Mouse (Mus musculus) hindbrain, embryonic 14.5 days (tissue): ENCODE measurements around the gene Dgkg. TPM values are rescaled to one million over a fixed set of nuclear protein-coding genes. Genes with fewer than 3 reads are reported as not detected.

Experiments
- ATAC-seq: fragments of 200-750 bp; cut with Nextera tagmentation; 2 replicates; pipeline ENCODE4 v1.8.0; 2017; ENCODE audit warnings: moderate number of reproducible peaks, mild to moderate bottlenecking, moderate TSS enrichment, moderate library complexity; ENCODE audit not compliant: low FRiP score
- DNase-seq: peaks from one replicate; pipeline ENCODE4 v3.0.0-alpha.2; 2015; ENCODE audit warnings: low spot score
- H3K27ac ChIP-seq: fragments of 300-500 bp; sonication (generic); 2 replicates; pipeline ENCODE4 v1.5.1; 2014; ENCODE audit warnings: mild to moderate bottlenecking, moderate library complexity
- H3K27me3 ChIP-seq: fragments of 300-500 bp; sonication (generic); 2 replicates; pipeline ENCODE4 v1.6.1; 2014; ENCODE audit warnings: mild to moderate bottlenecking, low read length, mixed read lengths; ENCODE audit not compliant: control insufficient read depth, insufficient read depth
- H3K36me3 ChIP-seq: fragments of 300-500 bp; sonication (generic); replicated peaks from 2 replicates; pipeline ENCODE4 v1.6.1; 2014; ENCODE audit not compliant: control insufficient read depth, insufficient read depth
- H3K4me1 ChIP-seq: fragments of 300-500 bp; sonication (generic); replicated peaks from 2 replicates; pipeline ENCODE4 v1.6.1; 2014; ENCODE audit warnings: antibody characterized with exemption, low read length, mixed read lengths; ENCODE audit not compliant: control insufficient read depth, insufficient read depth
- H3K4me2 ChIP-seq: fragments of 300-500 bp; sonication (generic); replicated peaks from 2 replicates; pipeline ENCODE4 v1.6.1; 2014; ENCODE audit warnings: mild to moderate bottlenecking, moderate library complexity
- H3K4me3 ChIP-seq: fragments of 300-500 bp; sonication (generic); replicated peaks from 2 replicates; pipeline ENCODE4 v1.5.1; 2014; ENCODE audit warnings: mild to moderate bottlenecking, low read length
- H3K9ac ChIP-seq: fragments of 300-500 bp; sonication (generic); 2 replicates; pipeline ENCODE4 v1.6.1; 2014
- H3K9me3 ChIP-seq: fragments of 300-500 bp; sonication (generic); 2 replicates; pipeline ENCODE4 v1.6.1; 2016; ENCODE audit warnings: low read length; ENCODE audit not compliant: control insufficient read depth
- WGBS: fragments of 180-500 bp; shearing (Covaris S2); extraction: QIAGEN DNeasy Blood & Tissue Kit; methylation state at CpG from one replicate; pipeline ENCODE4 v1.1.7; 2014; 5-methylcytosine and 5-hydroxymethylcytosine counted together
- polyA plus RNA-seq: library from polyadenylated mRNA; unstranded; fragments of >200 nt; fragmentation: Nextera tagmentation; extraction: Ambion mirVana; gene quantifications from 2 replicates; pipeline ENCODE4 v1.2.1, GENCODE M21; 2014

Gene Dgkg
- polyA plus RNA-seq, 1 experiment from 2014 or later: 2.8 TPM

- Histone ChIP-seq H3K4me1 (no peaks in the 10 kb centered on the region), H3K27me3 (no peaks in the 10 kb centered on the region), H3K36me3 (no peaks in the 10 kb centered on the region), H3K9ac (no peak overlapping the region), H3K4me3 (no peak overlapping the region), H3K4me2 (no peak overlapping the region), H3K27ac (no peak overlapping the region), H3K9me3 (no peaks in the 10 kb centered on the region)
- 72% methylated on average over 5 of the region's 5 CpGs for WGBS
- ATAC-seq: no peak
- no peak for DNase-seq
These were observed 153.0 kb downstream of the Dgkg start for GRCm38 (mm10) chr16:22504049-22504448.

DNA sequence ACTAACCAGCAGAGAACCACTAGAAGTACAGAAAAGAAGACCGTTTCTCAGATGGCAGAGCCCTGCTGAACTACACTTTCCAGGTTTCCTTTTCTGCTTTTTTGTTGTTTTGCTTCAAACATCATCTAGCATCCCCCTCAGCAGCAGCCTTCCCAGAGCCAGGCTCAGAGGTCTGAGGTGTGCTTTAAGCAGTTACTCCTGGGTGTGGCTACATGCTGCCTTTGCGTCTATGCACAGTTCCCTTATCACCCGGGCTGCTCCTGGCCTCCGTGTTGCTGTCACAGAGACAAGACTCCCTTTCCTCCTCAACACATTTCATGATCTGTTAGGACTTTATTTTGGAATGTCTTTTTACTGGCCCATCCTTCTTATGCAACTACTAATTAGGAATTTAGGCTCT, 153.6 kb downstream of the Dgkg start:
- no peaks in the 10 kb centered on the region for H3K9me3 ChIP-seq
- no peak overlapping the region for H3K4me3 ChIP-seq
- DNase-seq: no peak
- no peak overlapping the region for H3K9ac ChIP-seq
- no peaks in the 10 kb centered on the region for H3K27me3 ChIP-seq
- WGBS: 85% methylated on average over 4 of the region's 4 CpGs
- no peak for ATAC-seq
- no peak overlapping the region for H3K4me2 ChIP-seq
- H3K4me1 ChIP-seq: no peaks in the 10 kb centered on the region
- no peaks in the 10 kb centered on the region for H3K36me3 ChIP-seq
- no peak overlapping the region for H3K27ac ChIP-seq

GRCm38 (mm10) chr16:22501855-22502254, 155.2 kb downstream of the Dgkg start:
- no peak overlapping the region for H3K9ac ChIP-seq
- no peak overlapping the region for H3K27ac ChIP-seq
- no peaks in the 10 kb centered on the region for H3K36me3 ChIP-seq
- H3K9me3 ChIP-seq: no peaks in the 10 kb centered on the region
- H3K27me3 ChIP-seq: no peaks in the 10 kb centered on the region
- no peak overlapping the region for H3K4me3 ChIP-seq
- no peaks in the 10 kb centered on the region for H3K4me1 ChIP-seq
- DNase-seq (no peak), ATAC-seq (no peak)
- no peak overlapping the region for H3K4me2 ChIP-seq
- 96% methylated on average over 6 of the region's 6 CpGs for WGBS

- H3K27me3 ChIP-seq: no peaks in the 10 kb centered on the region
- no peak overlapping the region for H3K9ac ChIP-seq
- WGBS: 83% methylated on average over 5 of the region's 5 CpGs
- no peak overlapping the region for H3K4me2 ChIP-seq
- no peaks in the 10 kb centered on the region for H3K36me3 ChIP-seq
- no peak overlapping the region for H3K27ac ChIP-seq
- no peak for ATAC-seq
- no peak for DNase-seq
- H3K9me3 ChIP-seq: no peaks in the 10 kb centered on the region
- no peak overlapping the region for H3K4me3 ChIP-seq
- no peaks in the 10 kb centered on the region for H3K4me1 ChIP-seq
These were observed 156.5 kb downstream of the Dgkg start for GRCm38 (mm10) chr16:22500561-22500960.

GRCm38 (mm10) chr16:22499951-22500350, 157.1 kb downstream of the Dgkg start:
- Histone ChIP-seq H3K4me1 (no peaks in the 10 kb centered on the region), H3K36me3 (no peaks in the 10 kb centered on the region)

GRCm38 (mm10) chr16:22499447-22499846, 157.6 kb downstream of the Dgkg start:
- no peak for ATAC-seq
- no peak for DNase-seq
- no peak overlapping the region for H3K4me2 ChIP-seq
- no peaks in the 10 kb centered on the region for H3K9me3 ChIP-seq
- H3K27me3 ChIP-seq: no peaks in the 10 kb centered on the region
- no peak overlapping the region for H3K4me3 ChIP-seq
- H3K9ac ChIP-seq: no peak overlapping the region
- H3K27ac ChIP-seq: no peak overlapping the region
- no peaks in the 10 kb centered on the region for H3K36me3 ChIP-seq
- WGBS: 89% methylated on average over 3 of the region's 3 CpGs
- no peaks in the 10 kb centered on the region for H3K4me1 ChIP-seq

More at GRCm38 (mm10) chr16:22499951-22500350, 157.1 kb downstream of the Dgkg start:
- Histone ChIP-seq H3K27me3 (no peaks in the 10 kb centered on the region), H3K27ac (no peak overlapping the region), H3K4me3 (no peak overlapping the region), H3K4me2 (no peak overlapping the region), H3K9me3 (no peaks in the 10 kb centered on the region), H3K9ac (no peak overlapping the region)
- 86% methylated on average over 5 of the region's 5 CpGs for WGBS
- DNase-seq (no peak), ATAC-seq (no peak)

- 72% methylated on average over 3 of the region's 3 CpGs for WGBS
- H3K4me2 ChIP-seq: no peak overlapping the region
- H3K4me3 ChIP-seq: no peak overlapping the region
- DNase-seq (no peak), ATAC-seq (no peak)
- H3K4me1 ChIP-seq: no peaks in the 10 kb centered on the region
- no peaks in the 10 kb centered on the region for H3K27me3 ChIP-seq
- H3K27ac ChIP-seq: no peak overlapping the region
- H3K9ac ChIP-seq: no peak overlapping the region
- H3K36me3 ChIP-seq: no peaks in the 10 kb centered on the region
- no peaks in the 10 kb centered on the region for H3K9me3 ChIP-seq
These were observed 159.0 kb downstream of the Dgkg start for GRCm38 (mm10) chr16:22497976-22498375.

DNA sequence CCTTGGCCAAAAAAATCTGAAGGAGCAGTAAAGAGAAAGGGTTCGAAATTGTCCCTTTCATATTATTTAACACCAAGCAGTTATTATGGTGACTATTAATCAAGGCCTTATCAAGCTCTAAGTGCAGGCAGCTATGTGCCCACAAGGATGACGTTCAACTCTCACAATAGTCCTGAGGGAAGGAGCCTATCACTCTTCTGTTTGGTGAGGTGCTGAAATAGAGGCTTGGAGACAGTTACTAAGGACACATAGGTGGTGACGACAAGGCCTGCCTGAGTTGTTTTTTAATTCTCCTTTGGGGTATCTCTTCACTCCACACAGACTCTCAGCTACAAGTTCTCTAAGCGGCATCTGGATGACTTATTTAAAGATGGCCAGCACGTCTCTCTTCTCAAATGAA, 161.8 kb downstream of the Dgkg start:
- Histone ChIP-seq H3K27me3 (no peaks in the 10 kb centered on the region), H3K4me3 (no peak overlapping the region), H3K4me1 (no peaks in the 10 kb centered on the region), H3K4me2 (no peak overlapping the region), H3K9me3 (no peaks in the 10 kb centered on the region), H3K27ac (no peak overlapping the region), H3K9ac (no peak overlapping the region), H3K36me3 (no peaks in the 10 kb centered on the region)
- DNase-seq (no peak), ATAC-seq (no peak)
- WGBS: 83% methylated on average over 5 of the region's 5 CpGs

GRCm38 (mm10) chr16:22494815-22495214, 162.2 kb downstream of the Dgkg start:
- no peak for DNase-seq
- no peak overlapping the region for H3K4me3 ChIP-seq
- no peak overlapping the region for H3K9ac ChIP-seq
- H3K27me3 ChIP-seq: no peaks in the 10 kb centered on the region
- H3K4me1 ChIP-seq: no peaks in the 10 kb centered on the region
- H3K4me2 ChIP-seq: no peak overlapping the region
- WGBS: 72% methylated on average over 5 of the region's 5 CpGs
- ATAC-seq: no peak
- no peak overlapping the region for H3K27ac ChIP-seq
- no peaks in the 10 kb centered on the region for H3K9me3 ChIP-seq
- H3K36me3 ChIP-seq: no peaks in the 10 kb centered on the region

- no peak overlapping the region for H3K27ac ChIP-seq
- WGBS: 63% methylated on average over 4 of the region's 4 CpGs
- H3K27me3 ChIP-seq: no peaks in the 10 kb centered on the region
- no peaks in the 10 kb centered on the region for H3K9me3 ChIP-seq
- no peak for ATAC-seq
- no peaks in the 10 kb centered on the region for H3K36me3 ChIP-seq
- H3K4me1 ChIP-seq: no peaks in the 10 kb centered on the region
- H3K4me2 ChIP-seq: no peak overlapping the region
- no peak overlapping the region for H3K9ac ChIP-seq
- DNase-seq: no peak
- no peak overlapping the region for H3K4me3 ChIP-seq
These were observed 163.6 kb downstream of the Dgkg start for GRCm38 (mm10) chr16:22493396-22493795.
